Mouse (Mus musculus) kidney, embryonic 16.5 days (tissue): Measurements from ENCODE around the gene Olfr695. TPM values are rescaled to one million over a fixed set of nuclear protein-coding genes. Genes with fewer than 3 reads are reported as not detected.

Experiments used
- ATAC-seq: fragments of 200-750 bp; cut with Nextera tagmentation; 2 replicates; pipeline ENCODE4 v1.8.0; 2017; ENCODE audit warnings: moderate TSS enrichment; ENCODE audit not compliant: low FRiP score, low TSS enrichment
- H3K27ac ChIP-seq: fragments of 300-500 bp; sonication (generic); 2 replicates; pipeline ENCODE4 v1.5.1; 2014; ENCODE audit warnings: low read length
- H3K27me3 ChIP-seq: fragments of 300-500 bp; sonication (generic); 2 replicates; pipeline ENCODE4 v1.6.1; 2014; ENCODE audit warnings: low read length, control low read depth, mixed read lengths; ENCODE audit not compliant: insufficient read depth
- H3K36me3 ChIP-seq: fragments of 300-500 bp; sonication (generic); 2 replicates; pipeline ENCODE4 v1.6.1; 2014; ENCODE audit warnings: low read length, control low read depth, mixed read lengths; ENCODE audit not compliant: insufficient read depth
- H3K4me1 ChIP-seq: fragments of 300-500 bp; sonication (generic); 2 replicates; pipeline ENCODE4 v1.6.1; 2014; ENCODE audit warnings: low read length, control low read depth, mixed read lengths; ENCODE audit not compliant: insufficient read depth
- H3K4me2 ChIP-seq: fragments of 300-500 bp; sonication (generic); replicated peaks from 2 replicates; pipeline ENCODE4 v1.6.1; 2014; ENCODE audit warnings: low read depth, low read length
- H3K4me3 ChIP-seq: fragments of 300-500 bp; sonication (generic); 2 replicates; pipeline ENCODE4 v1.5.1; 2014; ENCODE audit warnings: mild to moderate bottlenecking, low read length
- H3K9ac ChIP-seq: fragments of 300-500 bp; sonication (generic); replicated peaks from 2 replicates; pipeline ENCODE4 v1.6.1; 2014; ENCODE audit warnings: low read length
- H3K9me3 ChIP-seq: fragments of 300-500 bp; sonication (generic); 2 replicates; pipeline ENCODE4 v1.6.1; 2016; ENCODE audit warnings: low read length, control low read depth
- WGBS: fragments of 180-500 bp; shearing (Covaris S2); extraction: QIAGEN DNeasy Blood & Tissue Kit; methylation state at CpG from one replicate; pipeline ENCODE4 v1.1.7; 2014; 5-methylcytosine and 5-hydroxymethylcytosine counted together
- polyA plus RNA-seq: library from polyadenylated mRNA; unstranded; fragments of >200 nt; fragmentation: Nextera tagmentation; extraction: Ambion mirVana; gene quantifications from 2 replicates; pipeline ENCODE4 v1.2.1, GENCODE M21; 2015

Gene Olfr695
- polyA plus RNA-seq, 1 experiment from 2014 or later: not detected

DNA sequence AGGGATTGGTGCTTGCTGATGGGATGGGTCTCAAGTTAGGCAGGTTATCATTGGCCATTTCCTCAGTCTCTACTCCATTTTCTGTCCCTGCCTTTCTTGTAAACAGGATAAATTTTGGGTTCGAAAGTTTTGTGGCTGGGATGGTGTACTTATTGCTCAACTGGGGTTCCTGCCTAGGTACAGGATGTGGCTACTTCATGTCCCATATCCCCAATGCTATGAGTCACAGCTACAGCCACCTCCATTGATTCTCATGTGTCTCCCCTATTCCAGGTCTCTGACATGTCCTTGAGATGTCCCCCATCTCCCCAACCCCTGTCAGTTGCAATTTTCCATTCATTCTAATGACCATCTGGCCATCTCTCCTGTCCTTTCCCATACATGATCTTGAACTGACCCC lies 19.3 kb downstream of the Olfr695 start:
- Histone ChIP-seq H3K27ac (no peak overlapping the region), H3K4me1 (no peaks in the 10 kb centered on the region), H3K9ac (no peak overlapping the region), H3K9me3 (no peaks in the 10 kb centered on the region), H3K4me3 (no peak overlapping the region), H3K36me3 (no peaks in the 10 kb centered on the region), H3K27me3 (no peaks in the 10 kb centered on the region), H3K4me2 (no peak overlapping the region)
- 95% methylated on average over 1 of the region's 1 CpGs for WGBS
- ATAC-seq: no peak

DNA sequence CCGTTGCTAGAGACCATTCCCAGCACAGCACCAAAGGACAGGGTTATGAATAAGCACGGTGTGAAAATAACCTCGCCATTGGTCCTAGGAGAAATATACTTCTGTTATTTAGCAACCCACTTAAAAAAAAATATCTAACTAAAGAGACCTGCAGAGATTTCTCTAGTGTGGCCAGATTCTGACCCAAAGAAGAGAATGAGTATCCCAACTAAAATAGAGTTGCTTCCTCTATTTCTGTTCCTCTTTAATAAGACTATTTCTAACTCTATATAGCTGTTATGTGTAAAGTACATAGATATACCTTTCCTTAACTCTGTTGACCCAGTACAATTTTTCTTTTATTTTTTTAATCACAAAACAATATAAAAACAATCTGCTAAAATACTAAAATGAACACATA lies 23.2 kb downstream of the Olfr695 start:
- H3K4me2 ChIP-seq: no peak overlapping the region
- 83% methylated on average over 3 of the region's 3 CpGs for WGBS
- H3K4me1 ChIP-seq: no peaks in the 10 kb centered on the region
- no peaks in the 10 kb centered on the region for H3K27me3 ChIP-seq
- no peak overlapping the region for H3K9ac ChIP-seq
- no peak overlapping the region for H3K27ac ChIP-seq
- H3K4me3 ChIP-seq: no peak overlapping the region
- ATAC-seq: no peak
- no peaks in the 10 kb centered on the region for H3K9me3 ChIP-seq
- no peaks in the 10 kb centered on the region for H3K36me3 ChIP-seq

DNA sequence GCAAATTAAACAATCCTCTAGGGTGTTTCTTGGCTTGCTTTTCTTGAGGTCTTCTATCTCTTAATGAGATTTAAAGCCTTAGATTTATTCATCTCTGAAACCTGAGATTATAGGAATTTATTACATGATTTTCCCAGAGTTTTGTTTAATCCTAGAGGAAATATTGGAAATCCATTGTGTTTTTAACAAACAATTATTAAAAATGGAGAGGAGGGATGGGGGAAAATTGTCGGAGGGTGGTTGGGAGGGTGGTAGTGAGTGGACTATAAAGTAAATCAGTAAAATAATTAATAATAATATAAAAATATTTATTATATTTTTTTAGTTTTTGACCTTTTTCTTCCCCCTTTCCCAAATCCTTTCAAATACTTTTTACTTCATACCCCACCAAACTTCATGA lies 24.5 kb downstream of the Olfr695 start, which contains the start of gene Olfr694:
TSS of gene Olfr694 (minus strand) at position 101 of the 400 bp plus-strand sequence.
- Histone ChIP-seq H3K9ac (no peak within 1 kb of the TSS), H3K4me2 (no peak within 1 kb of the TSS), H3K4me1 (no peaks in the 10 kb centered on the region), H3K36me3 (no peaks in the 10 kb centered on the region), H3K9me3 (no peaks in the 10 kb centered on the region), H3K27ac (no peak within 1 kb of the TSS), H3K4me3 (no peak within 1 kb of the TSS), H3K27me3 (no peaks in the 10 kb centered on the region)
- 90% methylated on average over 1 of the region's 1 CpGs for WGBS
- ATAC-seq: no peak

DNA sequence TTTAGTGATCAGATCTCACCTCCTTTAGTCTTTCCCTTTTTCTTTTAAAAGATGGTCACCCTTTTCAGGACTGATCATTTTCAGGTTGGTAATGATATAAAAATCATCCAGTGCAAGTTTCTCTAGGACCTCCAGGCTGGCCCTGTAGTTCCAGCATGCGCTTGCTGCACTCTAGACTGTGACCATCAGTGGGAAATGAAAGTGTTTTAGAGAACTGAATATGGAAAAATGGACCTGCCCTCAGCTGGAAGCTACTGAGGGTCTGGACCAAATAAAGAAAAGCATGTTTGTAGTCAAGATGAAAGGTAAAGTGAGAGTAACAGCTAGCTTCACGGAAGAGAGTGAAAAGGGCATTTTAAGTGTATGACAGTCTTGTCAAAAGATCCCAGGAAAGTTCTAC lies 30.8 kb downstream of the Olfr695 start:
- 87% methylated on average over 2 of the region's 2 CpGs for WGBS

DNA sequence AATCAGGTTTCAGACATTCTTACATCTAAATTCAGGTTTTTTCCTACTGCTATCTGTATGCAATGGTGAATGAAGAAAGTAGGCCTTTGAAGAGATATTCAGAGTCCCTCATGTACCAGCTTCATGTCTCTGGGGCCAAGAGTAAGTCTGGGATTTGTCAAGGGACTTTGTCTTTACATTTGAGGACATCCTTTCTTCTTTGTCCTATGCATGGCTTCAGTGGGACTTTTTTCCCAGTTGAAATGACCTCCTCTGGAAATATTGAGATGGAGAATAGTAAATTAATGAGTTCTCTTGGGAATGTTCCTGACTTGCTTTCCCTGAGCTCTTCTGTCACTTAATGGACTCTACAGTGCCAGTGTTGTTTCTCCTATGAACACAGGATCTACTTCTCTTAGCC lies 35.7 kb downstream of the Olfr695 start, which contains the start of gene Olfr693:
TSS of gene Olfr693 (minus strand) at position 101 of the 400 bp plus-strand sequence.
- no peak within 1 kb of the TSS for H3K27ac ChIP-seq
- H3K36me3 ChIP-seq: no peaks in the 10 kb centered on the region
- ATAC-seq: no peak
- H3K9ac ChIP-seq: no peak within 1 kb of the TSS
- H3K9me3 ChIP-seq: no peaks in the 10 kb centered on the region
- H3K4me2 ChIP-seq: no peak within 1 kb of the TSS
- no peak within 1 kb of the TSS for H3K4me3 ChIP-seq
- no peaks in the 10 kb centered on the region for H3K27me3 ChIP-seq
- H3K4me1 ChIP-seq: no peaks in the 10 kb centered on the region

More for the DNA sequence above, 30.8 kb downstream of the Olfr695 start:
- Histone ChIP-seq H3K4me3 (no peak overlapping the region), H3K36me3 (no peaks in the 10 kb centered on the region), H3K9ac (no peak overlapping the region), H3K4me1 (no peaks in the 10 kb centered on the region), H3K4me2 (no peak overlapping the region), H3K27ac (no peak overlapping the region), H3K27me3 (no peaks in the 10 kb centered on the region), H3K9me3 (no peaks in the 10 kb centered on the region)
- ATAC-seq: no peak

Other genes with a start within 250 kb of the Olfr695 start
- not detected in 2 replicates for gene Olfr693, start 35.8 kb downstream of the Olfr695 start, polyA plus RNA-seq
- gene Olfr694, start 24.6 kb downstream of the Olfr695 start, polyA plus RNA-seq: not detected in 2 replicates
- gene Olfr697, start 26.0 kb upstream of the Olfr695 start, polyA plus RNA-seq: not detected in 2 replicates
- not detected in 2 replicates for gene Olfr698, start 39.0 kb upstream of the Olfr695 start, polyA plus RNA-seq
- not detected in 2 replicates for gene Olfr699, start 76.8 kb upstream of the Olfr695 start, polyA plus RNA-seq
- gene Olfr700, start 92.4 kb upstream of the Olfr695 start, polyA plus RNA-seq: not detected in 2 replicates
- gene Olfr701, start 97.7 kb upstream of the Olfr695 start, polyA plus RNA-seq: not detected in 2 replicates
- gene Olfr702, start 117.5 kb upstream of the Olfr695 start, polyA plus RNA-seq: not detected in 2 replicates
- not detected in 2 replicates for gene Olfr703, start 127.0 kb upstream of the Olfr695 start, polyA plus RNA-seq
- not detected in 2 replicates for gene Olfr704, start 146.8 kb upstream of the Olfr695 start, polyA plus RNA-seq
- gene Olfr705, start 160.5 kb upstream of the Olfr695 start, polyA plus RNA-seq: not detected in 2 replicates
- not detected in 2 replicates for gene Olfr706, start 171.8 kb upstream of the Olfr695 start, polyA plus RNA-seq
- not detected in 2 replicates for gene Olfr707, start 184.8 kb upstream of the Olfr695 start, polyA plus RNA-seq
- not detected in 2 replicates for gene Olfr1532-ps1, start 191.6 kb upstream of the Olfr695 start, polyA plus RNA-seq
- not detected in 2 replicates for gene Olfr709-ps1, start 215.8 kb upstream of the Olfr695 start, polyA plus RNA-seq
- gene Olfr710, start 231.9 kb upstream of the Olfr695 start, polyA plus RNA-seq: not detected in 2 replicates
- not detected in 2 replicates for gene Olfr6, start 247.5 kb upstream of the Olfr695 start, polyA plus RNA-seq